In genomic region chr3:135440621-135441020, GRCm38 (mm10) we compare ENCODE assay signal across 8 mouse cellular contexts. TPM values are rescaled to one million over a fixed set of nuclear protein-coding genes. Genes with fewer than 3 reads are reported as not detected.
DNase-seq lines count a peak whose midpoint lies in the region; ATAC-seq lines count a peak whose summit lies in the region.

No protein-coding gene starts in this region.

- WGBS in intestine, embryonic 14.5 days: 33% methylated on average over 10 of the region's 10 CpGs
- WGBS in neural tube, embryonic 13.5 days: 61% methylated on average over 10 of the region's 10 CpGs

- H3K9me3 ChIP-seq in intestine, embryonic 14.5 days (ENCODE audit: control insufficient read depth, low read length): no peaks in the 10 kb centered on the region
- H3K9me3 ChIP-seq in neural tube, embryonic 13.5 days: no peaks in the 10 kb centered on the region

- H3K4me2 ChIP-seq in intestine, embryonic 14.5 days (ENCODE audit: low read length): peak overlapping the region; percentile 66
- peak overlapping the region; percentile 89 for H3K4me2 ChIP-seq in neural tube, embryonic 13.5 days

- no peaks in the 10 kb centered on the region for H3K27me3 ChIP-seq in intestine, embryonic 14.5 days (replicated peaks; ENCODE audit: control insufficient read depth, insufficient read depth, low read length)
- H3K27me3 ChIP-seq in neural tube, embryonic 13.5 days: no peaks in the 10 kb centered on the region

- H3K4me3 ChIP-seq in intestine, embryonic 14.5 days (ENCODE audit: low read depth, low read length): peak overlapping the region; percentile 61
- H3K4me3 ChIP-seq in neural tube, embryonic 13.5 days: peak overlapping the region; percentile 94

- peaks cover 11% of the 10 kb centered on the region for H3K4me1 ChIP-seq in intestine, embryonic 14.5 days (replicated peaks; ENCODE audit: control insufficient read depth, insufficient read depth, low read length)
- peaks cover 47% of the 10 kb centered on the region for H3K4me1 ChIP-seq in neural tube, embryonic 13.5 days (replicated peaks)

- no peak for ATAC-seq in intestine, embryonic 14.5 days (replicated peaks; ENCODE audit: low FRiP score, low TSS enrichment, low read depth)
- ATAC-seq in neural tube, embryonic 13.5 days (ENCODE audit: low read depth): no peak

- peak overlapping the region; percentile 91 for H3K9ac ChIP-seq in intestine, embryonic 14.5 days (ENCODE audit: low read length)
- peak overlapping the region; percentile 97 for H3K9ac ChIP-seq in neural tube, embryonic 13.5 days

- H3K27ac ChIP-seq in intestine, embryonic 14.5 days (ENCODE audit: low read depth): no peak overlapping the region
- no peak overlapping the region for H3K27ac ChIP-seq in neural tube, embryonic 13.5 days (replicated peaks)

- peak; percentile 23 for DNase-seq in adrenal gland, adult 2 months
- no peak for DNase-seq in adrenal gland, adult 8-10 months
- DNase-seq in retina, postnatal 1 day: peak; percentile 6
- no peak for DNase-seq in retina, embryonic 14.5 days (ENCODE audit: low spot score)
- no peak for DNase-seq in intestine, embryonic 14.5 days (ENCODE audit: low spot score)
- no peak for DNase-seq in gastrocnemius, postnatal 10 days
- DNase-seq in B cell, adult 2 months: no peak

- H3K36me3 ChIP-seq in intestine, embryonic 14.5 days (ENCODE audit: control insufficient read depth, insufficient read depth, low read length): peaks cover 32% of the 10 kb centered on the region
- H3K36me3 ChIP-seq in neural tube, embryonic 13.5 days: 0 out of 2 replicates have a peak, but pooled peaks cover 5% of the 10 kb centered on the region

RNA-seq across cellular contexts. Expression of gene Ube2d3, which starts 2.7 kb away (rescaled TPM):
- 100 to 1,000 TPM; 357 to 547 TPM for total RNA-seq in adrenal gland, adult 2 months (2021)
- polyA plus RNA-seq in adrenal gland, adult 2 months (2012; rRNA removed): 261 and 295 TPM in 2 replicates
- total RNA-seq in adrenal gland, adult 8-10 months (2022): 100 to 1,000 TPM; 299 to 393 (median 336) TPM
- 521 and 530 TPM in 2 replicates for polyA plus RNA-seq in intestine, embryonic 14.5 days (2014; fragmentation: Nextera tagmentation; extraction: Ambion mirVana)
- polyA plus RNA-seq in neural tube, embryonic 13.5 days (2015; fragmentation: Nextera tagmentation; extraction: Ambion mirVana): 425 and 477 TPM in 2 replicates
- 100 to 1,000 TPM; 340 to 341 TPM for total RNA-seq in gastrocnemius, postnatal 10 days (2021)

RNA-seq across cellular contexts. Expression of gene Cisd2, which starts 16.9 kb away (rescaled TPM):
- 10 to 100 TPM; 25.4 to 31.0 TPM for total RNA-seq in adrenal gland, adult 2 months (2021)
- 48.4 and 53.3 TPM in 2 replicates for polyA plus RNA-seq in adrenal gland, adult 2 months (2012; rRNA removed)
- 10 to 100 TPM; 30.2 to 34.4 (median 32.5) TPM for total RNA-seq in adrenal gland, adult 8-10 months (2022)
- 56.3 and 57.6 TPM in 2 replicates for polyA plus RNA-seq in intestine, embryonic 14.5 days (2014; fragmentation: Nextera tagmentation; extraction: Ambion mirVana)
- polyA plus RNA-seq in neural tube, embryonic 13.5 days (2015; fragmentation: Nextera tagmentation; extraction: Ambion mirVana): 70.2 and 74.2 TPM in 2 replicates
- 10 to 100 TPM; 21.3 to 21.8 TPM for total RNA-seq in gastrocnemius, postnatal 10 days (2021)

RNA-seq across cellular contexts. Expression of gene Manba, which starts 44.8 kb away (rescaled TPM):
- 10 to 100 TPM; 12.1 to 14.3 TPM for total RNA-seq in adrenal gland, adult 2 months (2021)
- 4.0 and 5.6 TPM in 2 replicates for polyA plus RNA-seq in adrenal gland, adult 2 months (2012; rRNA removed)
- 10 to 100 TPM; 13.9 to 27.8 (median 18.3) TPM for total RNA-seq in adrenal gland, adult 8-10 months (2022)
- polyA plus RNA-seq in intestine, embryonic 14.5 days (2014; fragmentation: Nextera tagmentation; extraction: Ambion mirVana): 17.2 and 17.3 TPM in 2 replicates
- polyA plus RNA-seq in neural tube, embryonic 13.5 days (2015; fragmentation: Nextera tagmentation; extraction: Ambion mirVana): 4.6 and 5.9 TPM in 2 replicates
- 10 to 100 TPM in 1 of 2 experiments, 1 to 10 TPM in 1; 6.8 to 12.8 TPM for total RNA-seq in gastrocnemius, postnatal 10 days (2021)

Comparison
In these comparisons a context has a peak if more than half of its experiments do, and no peak if none do; other contexts are left out.
1. DNase-seq: peak in adrenal gland, adult 2 months (single experiment) and retina, postnatal 1 day (single experiment); none in adrenal gland, adult 8-10 months (single experiment), retina, embryonic 14.5 days (single experiment), intestine, embryonic 14.5 days (single experiment), gastrocnemius, postnatal 10 days (single experiment) and B cell, adult 2 months (0 of 2).